Mouse (Mus musculus): Measurements from ENCODE around the gene Lctl. TPM values are rescaled to one million over a fixed set of nuclear protein-coding genes. Genes with fewer than 3 reads are reported as not detected.

The Lctl gene
- total and polyA plus RNA-seq, 2 experiments from 2014 or later, result not detected

- no peak overlapping the region for H3K27ac ChIP-seq (ENCODE audit: low read depth, low read length)
- no peaks in the 10 kb centered on the region for H3K36me3 ChIP-seq (ENCODE audit: insufficient read depth)
- H3K9ac ChIP-seq, result no peak overlapping the region
- no peaks in the 10 kb centered on the region for H3K9me3 ChIP-seq (ENCODE audit: low read length)
- no peak overlapping the region for H3K4me2 ChIP-seq (ENCODE audit: low read depth)
- peak; percentile 98 for TF ChIP-seq CTCF (IDR thresholded peaks at IDR 0.05; ENCODE audit: low read depth)
- no peak overlapping the region for H3K4me3 ChIP-seq (ENCODE audit: low read depth, low read length)
- WGBS, result 40% methylated on average over 5 of the region's 5 CpGs
- DNase-seq (peak; percentile 86), ATAC-seq (no peak)
- H3K27me3 ChIP-seq (ENCODE audit: insufficient read depth, low read length), result peaks cover 10% of the 10 kb centered on the region
- 0 out of 2 replicates have a peak, but pooled peaks cover 5% of the 10 kb centered on the region for H3K4me1 ChIP-seq (ENCODE audit: insufficient read depth)
These were observed 29.3 kb upstream of the Lctl start for GRCm38 (mm10) chr9:64087461-64088235.

GRCm38 (mm10) chr9:64088346-64088745, 28.6 kb upstream of the Lctl start:
- Histone ChIP-seq H3K27me3 (ENCODE audit: insufficient read depth, low read length) (peaks cover 8% of the 10 kb centered on the region), H3K4me2 (ENCODE audit: low read depth) (no peak overlapping the region), H3K4me3 (ENCODE audit: low read depth, low read length) (no peak overlapping the region), H3K36me3 (ENCODE audit: insufficient read depth) (no peaks in the 10 kb centered on the region), H3K4me1 (ENCODE audit: insufficient read depth) (0 out of 2 replicates have a peak, but pooled peaks cover 5% of the 10 kb centered on the region), H3K27ac (ENCODE audit: low read depth, low read length) (no peak overlapping the region), H3K9me3 (ENCODE audit: low read length) (no peaks in the 10 kb centered on the region), H3K9ac (no peak overlapping the region)
- ATAC-seq (no peak), DNase-seq (no peak)
- WGBS, result 87% methylated on average over 7 of the region's 7 CpGs
- TF ChIP-seq CTCF (IDR thresholded peaks at IDR 0.05; ENCODE audit: low read depth), result no peak

GRCm38 (mm10) chr9:64089004-64089403, 27.9 kb upstream of the Lctl start:
- 48% methylated on average over 12 of the region's 12 CpGs for WGBS
- peaks cover 1% of the 10 kb centered on the region; the same call in 1 of the 2 replicates for H3K27me3 ChIP-seq (ENCODE audit: insufficient read depth, low read length)
- ATAC-seq (no peak), DNase-seq (peak; percentile 23)
- H3K36me3 ChIP-seq (ENCODE audit: insufficient read depth), result no peaks in the 10 kb centered on the region
- H3K9ac ChIP-seq, result no peak overlapping the region
- H3K9me3 ChIP-seq (ENCODE audit: low read length), result no peaks in the 10 kb centered on the region
- H3K4me1 ChIP-seq (ENCODE audit: insufficient read depth), result 0 out of 2 replicates have a peak, but pooled peaks cover 5% of the 10 kb centered on the region
- no peak overlapping the region for H3K4me3 ChIP-seq (ENCODE audit: low read depth, low read length)
- no peak overlapping the region for H3K27ac ChIP-seq (ENCODE audit: low read depth, low read length)
- no peak overlapping the region for H3K4me2 ChIP-seq (ENCODE audit: low read depth)
- no peak for TF ChIP-seq CTCF (IDR thresholded peaks at IDR 0.05; ENCODE audit: low read depth)

GRCm38 (mm10) chr9:64094083-64094482, 22.9 kb upstream of the Lctl start:
- Histone ChIP-seq H3K4me1 (ENCODE audit: insufficient read depth) (no peaks in the 10 kb centered on the region), H3K36me3 (ENCODE audit: insufficient read depth) (no peaks in the 10 kb centered on the region), H3K27me3 (ENCODE audit: insufficient read depth, low read length) (no peaks in the 10 kb centered on the region), H3K4me3 (ENCODE audit: low read depth, low read length) (no peak overlapping the region), H3K27ac (ENCODE audit: low read depth, low read length) (no peak overlapping the region), H3K9me3 (ENCODE audit: low read length) (no peaks in the 10 kb centered on the region), H3K9ac (no peak overlapping the region), H3K4me2 (ENCODE audit: low read depth) (no peak overlapping the region)
- peak; percentile 43; the same call in 1 of the 2 replicates for ATAC-seq
- 25% methylated on average over 11 of the region's 11 CpGs for WGBS
- DNase-seq, result peak; percentile 16
- no peak for TF ChIP-seq CTCF (IDR thresholded peaks at IDR 0.05; ENCODE audit: low read depth)

GRCm38 (mm10) chr9:64098282-64098681, 18.7 kb upstream of the Lctl start:
- Histone ChIP-seq H3K9ac (no peak overlapping the region), H3K4me1 (ENCODE audit: insufficient read depth) (no peaks in the 10 kb centered on the region), H3K4me3 (ENCODE audit: low read depth, low read length) (no peak overlapping the region), H3K4me2 (ENCODE audit: low read depth) (no peak overlapping the region), H3K36me3 (ENCODE audit: insufficient read depth) (no peaks in the 10 kb centered on the region), H3K27me3 (ENCODE audit: insufficient read depth, low read length) (no peaks in the 10 kb centered on the region), H3K9me3 (ENCODE audit: low read length) (no peaks in the 10 kb centered on the region), H3K27ac (ENCODE audit: low read depth, low read length) (no peak overlapping the region)
- ATAC-seq (no peak), DNase-seq (no peak)
- peak; percentile 39 for TF ChIP-seq CTCF (IDR thresholded peaks at IDR 0.05; ENCODE audit: low read depth)
- WGBS, result 72% methylated on average over 4 of the region's 4 CpGs

GRCm38 (mm10) chr9:64100442-64100841, 16.5 kb upstream of the Lctl start:
- H3K27me3 ChIP-seq (ENCODE audit: insufficient read depth, low read length), result no peaks in the 10 kb centered on the region
- no peak overlapping the region for H3K9ac ChIP-seq
- H3K4me1 ChIP-seq (ENCODE audit: insufficient read depth), result no peaks in the 10 kb centered on the region
- H3K36me3 ChIP-seq (ENCODE audit: insufficient read depth), result no peaks in the 10 kb centered on the region
- no peak overlapping the region for H3K4me3 ChIP-seq (ENCODE audit: low read depth, low read length)
- H3K4me2 ChIP-seq (ENCODE audit: low read depth), result no peak overlapping the region
- WGBS, result 0% methylated on average over 4 of the region's 4 CpGs
- no peak for ATAC-seq
- no peaks in the 10 kb centered on the region for H3K9me3 ChIP-seq (ENCODE audit: low read length)
- peak; percentile 46 for DNase-seq
- peak; percentile 72 for TF ChIP-seq CTCF (IDR thresholded peaks at IDR 0.05; ENCODE audit: low read depth)
- H3K27ac ChIP-seq (ENCODE audit: low read depth, low read length), result no peak overlapping the region

GRCm38 (mm10) chr9:64105301-64105700, 11.6 kb upstream of the Lctl start:
- WGBS, result 80% methylated on average over 6 of the region's 6 CpGs
- no peak for TF ChIP-seq CTCF (IDR thresholded peaks at IDR 0.05; ENCODE audit: low read depth)
- no peak for DNase-seq
- no peaks in the 10 kb centered on the region for H3K9me3 ChIP-seq (ENCODE audit: low read length)
- no peaks in the 10 kb centered on the region for H3K4me1 ChIP-seq (ENCODE audit: insufficient read depth)
- no peaks in the 10 kb centered on the region for H3K27me3 ChIP-seq (ENCODE audit: insufficient read depth, low read length)
- no peak for ATAC-seq
- H3K27ac ChIP-seq (ENCODE audit: low read depth, low read length), result no peak overlapping the region
- H3K9ac ChIP-seq, result no peak overlapping the region
- no peak overlapping the region for H3K4me2 ChIP-seq (ENCODE audit: low read depth)
- no peaks in the 10 kb centered on the region for H3K36me3 ChIP-seq (ENCODE audit: insufficient read depth)
- no peak overlapping the region for H3K4me3 ChIP-seq (ENCODE audit: low read depth, low read length)

Data from forebrain, postnatal 0 days (tissue).